In the genomic region with DNA sequence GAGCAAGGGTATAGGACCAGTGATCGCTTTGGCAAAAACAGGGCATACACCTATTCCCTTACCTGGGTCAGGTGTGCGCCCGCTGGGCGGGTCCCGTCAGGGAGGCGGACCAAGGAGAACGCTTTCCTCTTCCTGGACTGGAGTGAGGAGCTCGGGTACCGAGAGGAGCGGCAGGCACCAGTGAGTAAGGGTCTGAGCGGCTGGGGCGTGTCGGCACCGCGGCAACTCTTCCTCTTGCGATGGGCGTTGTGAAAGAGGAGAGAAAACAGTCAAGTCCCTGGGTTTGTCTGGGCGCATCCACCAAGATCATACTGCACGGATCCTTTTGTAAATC, we compare ENCODE assay signal across 8 mouse cellular contexts. TPM values are rescaled to one million over a fixed set of nuclear protein-coding genes. Genes with fewer than 3 reads are reported as not detected.
DNase-seq lines count a peak whose midpoint lies in the region; ATAC-seq and TF ChIP-seq lines count a peak whose summit lies in the region.

No protein-coding gene starts in this region.

- TF ChIP-seq CTCF in C2C12 (IDR thresholded peaks at IDR 0.05; ENCODE audit: control insufficient read depth, insufficient read depth, insufficient read length): no peak

- H3ac ChIP-seq in C2C12 (ENCODE audit: control insufficient read depth, insufficient read length, low read depth): peak overlapping the region; percentile 64

- H3K9ac ChIP-seq in embryonic facial prominence, embryonic 12.5 days: peak overlapping the region; percentile 79
- peak overlapping the region; percentile 93 for H3K9ac ChIP-seq in heart, embryonic 14.5 days (ENCODE audit: low read length)
- peak overlapping the region; percentile 97 for H3K9ac ChIP-seq in liver, embryonic 15.5 days
- peak overlapping the region; percentile 76 for H3K9ac ChIP-seq in neural tube, embryonic 12.5 days

- peak; percentile 37 for ATAC-seq in activated CD4-positive, CD25-positive, alpha-beta regulatory T cell, adult 4 months
- ATAC-seq in embryonic facial prominence, embryonic 12.5 days (ENCODE audit: insufficient number of reproducible peaks, insufficient read depth, low FRiP score, low TSS enrichment): peak; percentile 87
- peak; percentile 59 for ATAC-seq in heart, embryonic 14.5 days (ENCODE audit: insufficient number of reproducible peaks, insufficient read depth, low FRiP score, low read depth)
- ATAC-seq in liver, embryonic 15.5 days (ENCODE audit: insufficient read depth): peak; percentile 30
- ATAC-seq in neural tube, embryonic 12.5 days (ENCODE audit: low FRiP score, low read depth): peak; percentile 73

- H3K79me3 ChIP-seq in C2C12 (ENCODE audit: low read depth): peaks cover 22% of the 10 kb centered on the region

- H3K27me3 ChIP-seq in C2C12 (ENCODE audit: control insufficient read depth, insufficient read depth, insufficient read length): no peaks in the 10 kb centered on the region
- H3K27me3 ChIP-seq in embryonic facial prominence, embryonic 12.5 days: no peaks in the 10 kb centered on the region
- H3K27me3 ChIP-seq in heart, embryonic 14.5 days (ENCODE audit: control insufficient read depth, insufficient read depth, low read length): no peaks in the 10 kb centered on the region
- H3K27me3 ChIP-seq in liver, embryonic 15.5 days: no peaks in the 10 kb centered on the region
- H3K27me3 ChIP-seq in neural tube, embryonic 12.5 days (replicated peaks): no peaks in the 10 kb centered on the region

- H3K4me2 ChIP-seq in embryonic facial prominence, embryonic 12.5 days (replicated peaks): peak overlapping the region; percentile 84
- peak overlapping the region; percentile 100 for H3K4me2 ChIP-seq in heart, embryonic 14.5 days (ENCODE audit: low read length)
- H3K4me2 ChIP-seq in liver, embryonic 15.5 days: peak overlapping the region; percentile 73
- peak overlapping the region; percentile 97 for H3K4me2 ChIP-seq in neural tube, embryonic 12.5 days (replicated peaks)

- H3K9me3 ChIP-seq in embryonic facial prominence, embryonic 12.5 days: no peaks in the 10 kb centered on the region
- 0 out of 2 replicates have a peak, but pooled peaks cover 3% of the 10 kb centered on the region for H3K9me3 ChIP-seq in heart, embryonic 14.5 days (ENCODE audit: control insufficient read depth, low read length)
- H3K9me3 ChIP-seq in liver, embryonic 15.5 days (replicated peaks): no peaks in the 10 kb centered on the region
- H3K9me3 ChIP-seq in neural tube, embryonic 12.5 days: no peaks in the 10 kb centered on the region

- H3K27ac ChIP-seq in embryonic facial prominence, embryonic 12.5 days: no peak overlapping the region
- H3K27ac ChIP-seq in heart, embryonic 14.5 days (replicated peaks in 1 of 2; ENCODE audit: control insufficient read depth in 1 of 2, insufficient read depth in 1 of 2, low read depth in 2 of 2, low read length in 2 of 2): no peak overlapping the region
- peak overlapping the region; percentile 98 for H3K27ac ChIP-seq in liver, embryonic 15.5 days (replicated peaks)
- no peak overlapping the region for H3K27ac ChIP-seq in neural tube, embryonic 12.5 days

- H3K4me1 ChIP-seq in embryonic facial prominence, embryonic 12.5 days: peaks cover 18% of the 10 kb centered on the region
- H3K4me1 ChIP-seq in heart, embryonic 14.5 days (ENCODE audit: control insufficient read depth in 2 of 2, insufficient read depth in 2 of 2, low read length in 2 of 2): peaks cover 2 to 11% of the 10 kb centered on the region in 2 experiments; a peak in 3 of 4 replicates
- peaks cover 41% of the 10 kb centered on the region for H3K4me1 ChIP-seq in liver, embryonic 15.5 days (replicated peaks)
- peaks cover 7% of the 10 kb centered on the region for H3K4me1 ChIP-seq in neural tube, embryonic 12.5 days

- no peaks in the 10 kb centered on the region for H3K36me3 ChIP-seq in C2C12 (ENCODE audit: control insufficient read depth, insufficient read depth)
- no peaks in the 10 kb centered on the region for H3K36me3 ChIP-seq in embryonic facial prominence, embryonic 12.5 days
- H3K36me3 ChIP-seq in heart, embryonic 14.5 days (ENCODE audit: control insufficient read depth, insufficient read depth, low read length): 0 out of 2 replicates have a peak, but pooled peaks cover 5% of the 10 kb centered on the region
- peaks cover 12% of the 10 kb centered on the region; the same call in 1 of the 2 replicates for H3K36me3 ChIP-seq in liver, embryonic 15.5 days (replicated peaks)
- no peaks in the 10 kb centered on the region for H3K36me3 ChIP-seq in neural tube, embryonic 12.5 days

- DNase-seq in kidney, postnatal 10 days: peak; percentile 79
- DNase-seq in testis, postnatal 14 days (ENCODE audit: low spot score): peak; percentile 55

- H3K4me3 ChIP-seq in C2C12 (ENCODE audit: insufficient read depth, poor library complexity, severe bottlenecking): peak overlapping the region; percentile 74
- H3K4me3 ChIP-seq in embryonic facial prominence, embryonic 12.5 days: peak overlapping the region; percentile 73
- H3K4me3 ChIP-seq in heart, embryonic 14.5 days (ENCODE audit: control insufficient read depth in 1 of 2, insufficient read depth in 1 of 2, low read depth in 1 of 2, low read length in 2 of 2): peak overlapping the region; percentile 53 to 79
- H3K4me3 ChIP-seq in liver, embryonic 15.5 days (replicated peaks): peak overlapping the region; percentile 81
- peak overlapping the region; percentile 57 for H3K4me3 ChIP-seq in neural tube, embryonic 12.5 days

- H3K79me2 ChIP-seq in C2C12 (ENCODE audit: control insufficient read depth, insufficient read depth): peaks cover 43% of the 10 kb centered on the region

- WGBS in embryonic facial prominence, embryonic 12.5 days: under 1% methylated on average over 18 of the region's 19 CpGs
- 0% methylated on average over 19 of the region's 19 CpGs for WGBS in heart, embryonic 14.5 days
- WGBS in liver, embryonic 15.5 days (ENCODE audit: insufficient replicate concordance): 0% methylated on average over 19 of the region's 19 CpGs
- WGBS in neural tube, embryonic 12.5 days: under 1% methylated on average over 19 of the region's 19 CpGs

TF ChIP-seq in C2C12, 6 proteins besides CTCF, POLR2A, EP300 and RAD21:
- TF ChIP-seq CEBPB (IDR thresholded peaks at IDR 0.05; ENCODE audit: low read depth) (no peak), MYOD1 (IDR thresholded peaks at IDR 0.05; ENCODE audit: control insufficient read depth, insufficient read length, low read depth) (no peak), MAX (IDR thresholded peaks at IDR 0.05) (no peak), USF1 (IDR thresholded peaks at IDR 0.05; ENCODE audit: low read depth) (no peak), FOSL1 (IDR thresholded peaks at IDR 0.05; ENCODE audit: insufficient read depth, low read length, poor library complexity, severe bottlenecking) (no peak), MYOG (IDR thresholded peaks at IDR 0.05; ENCODE audit: control insufficient read depth, extremely low read depth, insufficient read length) (no peak)
TF ChIP-seq in C2C12: peak in this region for 0.

RNA-seq across cellular contexts. Expression of a gene that starts 0.5 kb away (rescaled TPM):
- 1.4 TPM for polyA plus RNA-seq in C2C12 (2012; fragmentation: generic; extraction: Trizol)
- under 1 TPM; 0.37 to 0.88 TPM for polyA plus RNA-seq in activated CD4-positive, CD25-positive, alpha-beta regulatory T cell, adult 4 months (2017; shearing (Covaris generic))
- polyA plus RNA-seq in embryonic facial prominence, embryonic 12.5 days (2016; fragmentation: Nextera tagmentation; extraction: Ambion mirVana): 21.8 and 22.7 TPM in 2 replicates
- 5.5 and 5.8 TPM in 2 replicates for polyA plus RNA-seq in heart, embryonic 14.5 days (2014; fragmentation: Nextera tagmentation; extraction: Ambion mirVana)
- polyA plus RNA-seq in liver, embryonic 15.5 days (2015; fragmentation: Nextera tagmentation; extraction: Ambion mirVana): 37.4 and 40.8 TPM in 2 replicates
- polyA plus RNA-seq in neural tube, embryonic 12.5 days (2016; fragmentation: Nextera tagmentation; extraction: Ambion mirVana): 31.7 and 32.0 TPM in 2 replicates

RNA-seq across cellular contexts. Expression of a gene that starts 0.6 kb away (rescaled TPM):
- polyA plus RNA-seq in C2C12 (2012; fragmentation: generic; extraction: Trizol): 41.3 TPM
- 100 to 1,000 TPM in 1 of 2 experiments, 10 to 100 TPM in 1; 94.4 to 106 TPM for polyA plus RNA-seq in activated CD4-positive, CD25-positive, alpha-beta regulatory T cell, adult 4 months (2017; shearing (Covaris generic))
- polyA plus RNA-seq in embryonic facial prominence, embryonic 12.5 days (2016; fragmentation: Nextera tagmentation; extraction: Ambion mirVana): 153 and 170 TPM in 2 replicates
- polyA plus RNA-seq in heart, embryonic 14.5 days (2014; fragmentation: Nextera tagmentation; extraction: Ambion mirVana): 120 TPM in 2 replicates
- polyA plus RNA-seq in liver, embryonic 15.5 days (2015; fragmentation: Nextera tagmentation; extraction: Ambion mirVana): 235 and 287 TPM in 2 replicates
- polyA plus RNA-seq in neural tube, embryonic 12.5 days (2016; fragmentation: Nextera tagmentation; extraction: Ambion mirVana): 131 and 134 TPM in 2 replicates

RNA-seq across cellular contexts. Expression of a gene that starts 27.9 kb away (rescaled TPM):
- not detected for polyA plus RNA-seq in C2C12 (2012; fragmentation: generic; extraction: Trizol)
- polyA plus RNA-seq in activated CD4-positive, CD25-positive, alpha-beta regulatory T cell, adult 4 months (2017; shearing (Covaris generic)): not detected
- polyA plus RNA-seq in embryonic facial prominence, embryonic 12.5 days (2016; fragmentation: Nextera tagmentation; extraction: Ambion mirVana): 9.1 and 15.0 TPM in 2 replicates
- 0.20 TPM in 1 of 2 replicates, not detected in the other for polyA plus RNA-seq in heart, embryonic 14.5 days (2014; fragmentation: Nextera tagmentation; extraction: Ambion mirVana)
- polyA plus RNA-seq in liver, embryonic 15.5 days (2015; fragmentation: Nextera tagmentation; extraction: Ambion mirVana): not detected in 2 replicates
- 0.14 and 0.51 TPM in 2 replicates for polyA plus RNA-seq in neural tube, embryonic 12.5 days (2016; fragmentation: Nextera tagmentation; extraction: Ambion mirVana)

Comparison
In these comparisons a context has a peak if more than half of its experiments do, and no peak if none do; other contexts are left out.
1. ATAC-seq: peak in every context shown above with its lines; median percentile 87 in embryonic facial prominence, embryonic 12.5 days; 73 in neural tube, embryonic 12.5 days; 59 in heart, embryonic 14.5 days; 37 in activated CD4-positive, CD25-positive, alpha-beta regulatory T cell, adult 4 months; 30 in liver, embryonic 15.5 days.